Mouse (Mus musculus) right cerebral cortex, postnatal 25 days (tissue): ENCODE measurements at regions not wholly inside any gene's neighbourhood (a gene's known extent, or its start where the extent isn't known, plus 50 kb on each side); places are given as distances from the start of the nearest gene placed in this dataset.

ENCODE experiments used
- DNase-seq: peaks from one replicate; pipeline ENCODE4 v3.0.0; 2022

DNA sequence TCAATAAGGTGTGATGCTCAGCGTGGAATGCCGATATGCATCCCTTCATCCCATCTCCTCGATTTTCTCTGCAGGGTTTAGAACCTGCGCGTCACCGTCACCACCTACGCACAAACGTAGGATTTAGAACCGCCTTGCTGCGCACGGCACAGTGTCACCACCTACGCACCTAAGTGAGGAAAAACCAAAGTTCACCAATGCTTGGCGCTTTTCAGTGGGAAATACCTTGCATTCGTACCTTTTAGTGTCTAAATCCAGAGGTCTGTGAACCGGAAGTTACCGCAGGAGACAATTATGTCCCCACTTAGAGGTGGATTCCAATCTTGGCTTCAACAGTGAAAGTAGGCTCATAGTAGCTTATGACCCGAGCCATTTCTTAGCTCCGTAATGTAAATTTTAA is 162.0 kb downstream of the Zfp326 start:
- no peak for DNase-seq

- DNase-seq: no peak
Observed at GRCm38 (mm10) chr5:106036176-106036575, 159.8 kb downstream of the Zfp326 start.

DNA sequence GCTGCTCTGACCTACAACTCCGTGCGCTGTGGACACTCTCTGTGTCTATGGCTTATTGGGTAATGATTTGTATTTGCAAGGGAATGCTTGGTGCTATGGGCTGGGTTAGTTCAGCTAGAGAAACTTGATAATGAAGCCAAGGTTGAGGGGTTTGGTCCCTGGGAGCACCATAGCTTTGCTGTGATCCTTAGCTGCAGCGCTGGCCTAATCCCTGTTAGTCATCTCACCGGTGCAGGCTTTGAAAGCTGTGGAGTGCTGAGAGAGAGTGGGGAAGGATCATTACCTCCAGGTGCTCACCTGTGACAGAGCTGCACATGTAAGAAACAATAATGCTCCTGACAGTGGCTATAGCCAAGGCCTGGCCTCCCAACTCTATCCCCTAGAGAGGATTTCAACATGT is 156.6 kb downstream of the Zfp326 start:
- no peak for DNase-seq

DNA sequence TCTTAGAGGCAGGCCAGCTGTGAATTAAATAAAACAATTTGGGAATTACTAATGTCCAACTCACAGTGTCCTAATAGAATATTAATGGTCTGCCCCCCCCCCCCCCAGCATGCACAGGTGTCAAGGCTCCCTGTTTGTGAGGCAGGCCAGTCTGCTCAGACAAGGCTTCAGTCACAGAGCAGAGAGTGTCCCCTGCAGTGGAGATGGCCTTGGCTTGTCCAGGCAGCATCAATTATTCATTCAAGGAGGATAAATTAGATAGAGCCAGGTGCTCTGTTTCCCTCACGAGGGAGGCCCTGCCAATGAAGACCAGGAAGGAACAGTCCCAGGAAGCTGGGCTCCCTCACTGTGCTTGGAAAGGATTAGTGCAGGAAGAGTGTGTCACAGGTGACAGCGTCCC is 150.5 kb downstream of the Zfp326 start:
- DNase-seq: no peak

GRCm38 (mm10) chr5:106004292-106004917 is 128.0 kb downstream of the Zfp326 start:
- no peak for DNase-seq

GRCm38 (mm10) chr5:106003321-106004291 is 127.2 kb downstream of the Zfp326 start:
- no peak for DNase-seq

DNA sequence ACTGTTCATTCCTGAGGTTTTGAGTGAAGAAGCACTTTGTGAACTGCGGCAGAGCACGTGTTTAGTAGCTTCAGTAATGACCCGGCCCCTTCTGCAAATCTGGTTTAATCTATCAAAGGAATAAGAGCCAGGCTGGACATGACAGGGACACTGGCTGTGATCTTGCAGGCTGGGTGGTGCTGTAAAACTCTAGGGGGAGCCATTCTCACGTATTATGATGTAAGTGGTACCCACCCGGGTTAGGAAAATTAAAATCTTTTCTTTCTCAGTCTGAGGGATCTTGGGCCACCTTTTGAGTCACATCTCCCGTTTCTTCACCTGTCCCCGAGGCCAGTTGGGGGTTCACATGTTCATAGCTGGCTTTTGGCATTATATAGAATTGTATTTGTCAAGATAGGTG is 126.0 kb downstream of the Zfp326 start:
- DNase-seq: no peak

DNA sequence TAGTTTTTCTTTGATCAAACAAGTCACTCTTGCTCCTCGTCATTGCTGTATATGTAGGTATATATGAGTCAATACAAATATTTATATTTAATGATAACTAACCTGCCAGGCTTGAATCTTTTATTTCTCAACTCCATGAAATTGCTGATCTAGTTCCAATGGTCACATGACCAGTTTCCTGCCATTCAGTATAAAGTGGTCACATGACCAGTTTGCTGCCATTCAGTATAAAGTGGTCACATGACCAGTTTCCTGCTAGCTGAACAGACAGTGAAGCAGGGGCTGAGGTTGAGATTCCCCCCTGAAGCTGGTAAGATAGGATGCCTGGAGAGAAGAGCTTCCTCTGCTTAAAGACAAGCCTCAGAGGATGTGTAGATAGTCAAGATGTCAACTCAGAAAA is 117.9 kb downstream of the Zfp326 start:
- no peak for DNase-seq

DNA sequence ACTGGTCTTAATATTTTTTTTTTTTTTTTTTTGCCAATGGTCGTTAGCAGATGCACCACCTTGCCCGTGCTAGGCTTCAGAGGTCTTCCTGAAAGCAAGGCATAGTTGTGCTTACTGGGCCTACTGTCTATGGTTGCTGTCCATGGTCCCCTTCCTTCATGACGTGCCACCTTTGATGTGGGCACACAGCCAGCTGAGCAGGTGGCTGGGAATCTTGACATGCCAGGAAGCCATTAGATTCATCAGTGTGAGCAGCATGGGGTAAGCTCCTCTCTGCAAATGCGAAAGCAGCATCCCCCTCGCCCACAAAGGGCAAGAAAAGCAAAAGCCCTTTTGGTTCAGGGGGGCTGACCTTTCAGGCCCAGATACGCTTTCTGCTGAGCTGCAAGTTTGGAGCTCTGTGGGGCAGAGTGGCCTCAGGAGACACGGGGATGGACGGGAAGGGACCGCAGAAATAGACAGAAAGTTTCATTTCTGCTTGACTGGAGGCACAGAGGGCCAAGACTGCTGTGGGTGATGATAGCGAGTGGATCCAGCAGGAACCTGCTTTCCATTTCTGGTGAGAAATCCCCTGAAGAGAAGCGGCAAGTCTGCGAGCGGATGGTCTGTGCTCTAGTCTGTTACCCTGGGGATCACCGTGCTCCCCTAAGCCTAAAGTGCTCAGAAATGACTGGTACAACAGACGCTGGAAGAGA is 116.8 kb downstream of the Zfp326 start:
- DNase-seq: no peak

- DNase-seq: no peak
Observed at GRCm38 (mm10) chr5:105990777-105991176, 114.4 kb downstream of the Zfp326 start.

DNA sequence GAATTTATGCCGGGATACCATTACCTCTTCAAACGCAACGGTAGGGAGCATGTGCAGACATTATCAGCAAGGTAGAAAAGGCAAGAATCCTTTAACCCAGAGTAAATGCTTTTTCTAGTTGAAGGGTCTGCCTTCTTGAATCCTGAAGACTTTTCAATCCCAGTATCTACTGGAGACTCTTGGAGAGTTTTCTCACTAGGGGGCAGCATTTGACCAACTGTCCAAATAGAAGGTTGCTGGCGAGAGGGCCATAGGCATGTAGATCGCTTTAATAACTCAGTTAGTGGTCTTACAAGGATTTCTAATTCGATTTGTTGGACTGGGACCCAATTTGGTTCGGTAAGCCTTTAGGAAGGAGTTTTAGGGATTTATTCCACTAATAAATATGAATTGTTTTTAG is 110.0 kb downstream of the Zfp326 start:
- no peak for DNase-seq

DNA sequence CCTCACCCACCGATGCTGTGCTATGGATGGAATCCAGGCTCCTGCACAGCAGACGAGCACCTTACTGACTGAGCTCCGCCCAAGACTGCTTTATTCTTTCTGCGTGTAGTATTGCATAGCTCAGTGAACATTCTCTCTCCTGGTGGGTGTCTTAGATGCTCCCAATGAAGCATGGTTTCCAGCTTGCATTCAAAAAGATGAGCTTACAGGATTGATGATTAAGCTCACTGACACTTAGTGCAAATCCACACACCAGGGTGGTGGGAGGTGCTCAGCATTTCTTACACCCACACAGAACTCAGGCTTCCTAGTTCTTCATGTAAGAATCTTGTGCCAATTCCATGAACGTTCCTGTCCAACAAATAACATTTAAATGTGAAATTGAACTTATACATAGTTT is 106.8 kb downstream of the Zfp326 start:
- no peak for DNase-seq

DNA sequence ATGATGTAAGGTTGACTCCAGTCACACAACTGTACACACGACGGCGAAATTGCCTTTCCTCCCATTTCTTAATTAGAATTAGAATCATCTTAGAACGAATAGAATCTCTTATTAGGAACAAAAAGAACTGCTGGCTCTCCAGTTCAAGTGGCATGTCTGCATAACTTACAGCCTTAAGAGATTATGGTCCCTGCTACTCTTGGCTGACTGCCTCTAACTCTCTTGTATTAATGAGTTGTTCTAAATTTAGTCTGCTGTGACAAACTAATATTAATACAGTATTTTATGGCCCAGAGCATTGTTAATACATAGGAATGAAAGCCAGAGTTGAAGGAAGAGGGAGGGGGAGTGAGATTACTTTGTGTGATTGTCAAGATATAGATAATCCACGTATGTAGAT is 100.4 kb downstream of the Zfp326 start:
- DNase-seq: no peak

DNA sequence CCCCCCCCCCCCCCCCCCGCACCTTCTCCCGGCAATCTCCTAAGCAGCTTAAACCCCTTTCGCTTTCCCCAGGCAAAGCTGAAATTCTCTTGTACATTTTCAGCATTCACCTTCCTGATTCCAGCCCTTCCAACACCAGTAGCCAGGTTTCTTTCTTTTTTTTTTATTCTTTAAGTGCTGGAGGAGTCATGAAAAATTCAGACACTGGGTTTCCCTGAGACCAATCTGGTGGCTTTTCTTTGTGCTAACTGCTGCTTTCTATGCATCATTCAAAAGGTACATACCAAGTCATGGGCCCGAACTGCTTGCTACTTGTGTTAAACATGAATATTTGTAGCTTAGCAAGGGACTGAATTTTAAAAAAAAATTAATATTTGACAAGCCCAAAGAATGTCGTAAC is 99.7 kb downstream of the Zfp326 start:
- DNase-seq: no peak

DNA sequence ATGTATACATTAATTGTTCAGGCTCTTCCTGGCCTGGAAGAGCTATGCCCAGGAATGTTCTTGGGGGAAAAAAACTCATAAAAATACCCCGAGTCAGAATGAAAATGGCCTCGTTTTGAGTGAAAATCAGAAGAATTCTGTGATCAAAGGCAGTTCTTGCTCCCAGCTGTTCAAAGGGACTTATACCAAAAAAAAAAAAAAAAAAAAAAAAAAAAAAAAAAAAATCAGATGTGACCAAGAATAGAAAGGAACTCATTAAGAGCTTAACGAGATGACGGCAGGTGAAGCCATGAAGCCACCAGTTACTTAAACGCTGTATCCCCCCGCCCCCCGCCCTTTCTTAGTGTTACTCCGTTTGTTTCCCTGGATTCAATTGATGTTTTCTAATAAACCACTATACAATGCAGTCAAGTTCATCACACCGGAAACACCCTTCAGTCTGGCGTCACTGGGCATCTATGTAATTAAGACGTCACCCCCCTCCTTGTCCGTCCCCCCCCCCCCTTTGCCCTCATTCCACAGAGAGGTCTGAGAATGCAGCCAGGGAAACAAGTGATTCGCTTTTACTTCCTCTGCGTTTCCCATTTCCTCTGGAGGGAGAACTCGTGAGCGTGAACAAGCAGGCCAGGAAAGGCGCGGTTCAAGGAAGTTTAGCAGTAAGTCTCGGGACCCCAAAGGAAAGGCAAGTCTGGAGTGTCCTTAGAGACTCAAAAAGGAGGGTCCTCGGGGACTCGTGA is 99.1 kb downstream of the Zfp326 start:
- no peak for DNase-seq

GRCm38 (mm10) chr5:105974576-105975177 is 98.3 kb downstream of the Zfp326 start:
- no peak for DNase-seq
